Mouse (Mus musculus): ENCODE results near the gene Nkx2-9. TPM values are rescaled to one million over a fixed set of nuclear protein-coding genes. Genes with fewer than 3 reads are reported as not detected.
A peak's percentile ranks its signal among the peaks of the same experiment; 100 is the strongest.

Gene Nkx2-9
- polyA plus RNA-seq (2016; fragmentation: Nextera tagmentation; extraction: Ambion mirVana), result 1.8 and 7.1 TPM in 2 replicates

DNA sequence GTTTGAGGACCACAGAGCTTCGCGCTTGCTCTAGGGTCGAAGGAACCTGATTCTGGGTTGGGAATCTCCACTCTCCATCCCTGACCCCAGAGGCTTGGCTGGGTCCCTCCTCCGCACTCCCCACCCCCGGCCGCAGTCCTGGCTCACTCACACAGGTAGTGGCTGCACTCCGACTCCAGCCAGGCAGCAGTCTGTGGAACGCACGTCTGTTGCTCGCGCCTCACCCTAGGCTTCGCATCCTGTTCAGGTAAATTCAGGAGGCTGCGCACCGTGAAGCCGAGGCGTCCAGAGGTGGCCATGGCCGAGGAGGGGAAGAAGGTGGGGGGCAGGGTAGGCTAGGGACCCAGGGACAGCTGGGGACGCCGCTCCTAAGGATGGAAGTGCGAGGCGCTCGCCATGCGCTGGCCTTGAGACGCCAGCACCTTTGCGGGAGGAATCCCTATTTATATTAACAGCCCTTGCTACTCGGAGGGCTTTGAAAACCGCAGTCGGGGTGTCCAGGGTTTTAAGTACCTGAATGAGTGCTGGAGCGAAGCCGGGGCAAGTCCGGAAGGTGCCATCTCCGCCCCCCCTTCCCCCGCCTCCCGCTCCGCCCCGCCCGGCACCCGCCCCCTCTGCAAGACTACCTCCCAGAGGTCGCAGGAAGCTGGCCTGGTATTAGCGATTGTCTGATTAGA, at the start of gene Nkx2-9:
Gene Nkx2-9 (minus strand): TSS at position 524 of the 677 bp plus-strand sequence.
- peaks cover 99% of the 10 kb centered on the region for H3K27me3 ChIP-seq (ENCODE audit: insufficient read depth, poor library complexity, severe bottlenecking)
- peak within 1 kb of the TSS; percentile 67; the same call in 1 of the 2 replicates for H3K27ac ChIP-seq
- no peaks in the 10 kb centered on the region for H3K36me3 ChIP-seq
- peak; percentile 44 for DNase-seq (ENCODE audit: low spot score)
- peak within 1 kb of the TSS; percentile 48 for H3K4me3 ChIP-seq
- peaks cover 38% of the 10 kb centered on the region for H3K4me1 ChIP-seq (replicated peaks)
- H3K9me3 ChIP-seq, result no peaks in the 10 kb centered on the region
- under 1% methylated on average over 40 of the region's 40 CpGs for WGBS

DNA sequence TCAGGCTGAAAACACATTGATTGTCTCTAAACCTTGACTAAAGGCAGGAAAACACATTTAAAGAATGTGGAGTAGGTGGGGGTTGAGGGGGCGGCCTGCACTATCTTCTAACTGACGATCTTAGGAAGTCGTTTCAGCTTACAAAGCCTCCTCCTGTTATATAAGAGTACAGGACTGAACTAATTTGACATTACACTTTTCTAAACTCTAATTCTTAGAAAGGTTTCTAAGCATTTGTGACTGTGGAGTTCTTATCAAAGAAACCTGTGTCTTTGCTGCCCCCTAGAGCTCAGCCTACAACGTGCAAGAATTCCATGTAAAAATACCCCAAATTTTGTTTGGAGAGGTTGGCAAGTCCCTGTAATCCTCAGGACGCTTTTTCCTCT, 24.1 kb upstream of the Nkx2-9 start:
- no peaks in the 10 kb centered on the region for H3K36me3 ChIP-seq
- peak; percentile 48 for DNase-seq (ENCODE audit: low spot score)
- peaks cover 43% of the 10 kb centered on the region for H3K27me3 ChIP-seq (ENCODE audit: insufficient read depth, poor library complexity, severe bottlenecking)
- no peaks in the 10 kb centered on the region; the same call in 1 of the 2 replicates for H3K4me1 ChIP-seq (replicated peaks)
- 11% methylated on average over 5 of the region's 5 CpGs for WGBS
- peak overlapping the region; percentile 31 for H3K4me3 ChIP-seq
- no peak overlapping the region for H3K27ac ChIP-seq
- H3K9me3 ChIP-seq, result no peaks in the 10 kb centered on the region

DNA sequence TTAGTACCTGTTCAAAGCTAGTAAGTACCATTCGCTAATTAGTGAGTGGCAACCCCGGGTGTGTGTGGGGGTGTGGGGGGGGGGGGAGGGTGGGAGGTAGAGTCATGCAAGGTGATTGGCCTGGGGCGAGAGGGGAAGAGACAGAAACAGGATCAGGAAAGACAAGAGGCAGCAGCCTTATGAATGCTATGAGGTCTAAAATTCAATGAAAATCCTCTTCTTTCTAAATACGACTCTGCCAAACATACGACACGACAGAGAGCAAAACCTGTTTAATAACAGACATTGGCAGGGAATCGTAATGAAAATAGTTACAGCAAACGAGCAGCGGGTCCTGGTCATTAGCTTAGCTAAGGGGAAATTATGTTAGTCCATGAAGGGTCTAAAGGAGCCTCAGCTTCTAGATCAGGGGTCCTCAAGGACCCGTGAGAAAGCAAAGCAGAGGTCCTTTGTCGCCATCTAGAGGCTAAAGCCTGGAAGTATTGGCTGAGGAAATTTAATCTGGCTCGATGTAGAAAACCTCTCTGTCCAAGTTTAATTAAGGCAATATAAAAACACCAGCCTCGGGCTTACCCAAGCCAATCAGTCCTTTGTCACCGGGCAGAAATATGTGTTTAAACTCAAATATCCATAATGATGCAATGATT, 23.6 kb upstream of the Nkx2-9 start:
- Histone ChIP-seq H3K27me3 (ENCODE audit: insufficient read depth, poor library complexity, severe bottlenecking) (peaks cover 45% of the 10 kb centered on the region), H3K4me3 (peak overlapping the region; percentile 31), H3K27ac (no peak overlapping the region), H3K9me3 (no peaks in the 10 kb centered on the region), H3K36me3 (no peaks in the 10 kb centered on the region), H3K4me1 (replicated peaks) (no peaks in the 10 kb centered on the region; the same call in 1 of the 2 replicates)
- WGBS, result 27% methylated on average over 14 of the region's 14 CpGs
- peak; percentile 70 for DNase-seq (ENCODE audit: low spot score)

DNA sequence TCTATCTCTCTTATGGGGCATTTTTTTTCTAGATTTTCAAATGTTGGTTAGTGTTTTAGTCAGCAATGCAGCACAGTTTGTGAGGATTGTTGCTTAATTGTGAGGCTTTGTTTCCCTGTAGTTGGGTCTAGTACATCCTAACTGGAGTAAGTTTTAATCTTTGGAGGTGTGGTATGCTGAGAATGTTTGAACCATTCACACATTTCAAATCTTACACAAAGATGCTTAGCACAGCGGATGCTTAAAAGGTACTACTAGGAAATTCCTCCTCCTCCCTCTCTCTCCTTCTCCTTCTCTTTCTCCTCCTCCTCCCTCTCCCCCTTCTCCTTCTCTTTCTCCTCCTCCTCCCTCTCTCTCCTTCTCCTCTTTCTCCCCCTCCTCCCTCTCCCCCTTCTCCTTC, 3.0 kb upstream of the Nkx2-9 start:
- Histone ChIP-seq H3K9me3 (no peaks in the 10 kb centered on the region), H3K4me1 (replicated peaks) (peaks cover 38% of the 10 kb centered on the region), H3K27me3 (ENCODE audit: insufficient read depth, poor library complexity, severe bottlenecking) (peaks cover 99% of the 10 kb centered on the region), H3K4me3 (no peak overlapping the region), H3K27ac (no peak overlapping the region), H3K36me3 (no peaks in the 10 kb centered on the region)
- 13% methylated on average over 1 of the region's 1 CpGs for WGBS
- DNase-seq (ENCODE audit: low spot score), result no peak

DNA sequence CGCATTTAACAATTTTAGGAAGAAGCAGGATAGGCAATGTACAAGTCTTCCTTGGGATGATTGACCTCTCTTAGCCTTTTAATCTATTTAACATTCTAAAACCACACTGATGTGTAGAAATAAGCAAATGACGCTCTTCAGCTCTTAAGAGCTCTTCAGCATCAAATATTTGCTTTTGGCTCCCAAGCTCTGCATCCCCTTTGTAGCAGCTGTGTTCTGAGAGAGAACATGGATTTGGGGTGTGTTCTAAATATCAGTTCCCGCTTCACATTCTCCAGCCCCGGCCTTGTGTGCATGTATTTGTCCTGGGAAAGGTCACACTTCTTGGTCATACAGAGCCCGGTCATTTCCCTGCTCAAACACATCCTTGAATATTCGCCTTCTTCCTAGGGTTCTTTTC, 2.3 kb upstream of the Nkx2-9 start:
- Histone ChIP-seq H3K4me3 (no peak overlapping the region), H3K4me1 (replicated peaks) (peaks cover 38% of the 10 kb centered on the region), H3K36me3 (no peaks in the 10 kb centered on the region), H3K9me3 (no peaks in the 10 kb centered on the region), H3K27me3 (ENCODE audit: insufficient read depth, poor library complexity, severe bottlenecking) (peaks cover 99% of the 10 kb centered on the region), H3K27ac (no peak overlapping the region)
- no peak for DNase-seq (ENCODE audit: low spot score)
- 5% methylated on average over 6 of the region's 6 CpGs for WGBS

DNA sequence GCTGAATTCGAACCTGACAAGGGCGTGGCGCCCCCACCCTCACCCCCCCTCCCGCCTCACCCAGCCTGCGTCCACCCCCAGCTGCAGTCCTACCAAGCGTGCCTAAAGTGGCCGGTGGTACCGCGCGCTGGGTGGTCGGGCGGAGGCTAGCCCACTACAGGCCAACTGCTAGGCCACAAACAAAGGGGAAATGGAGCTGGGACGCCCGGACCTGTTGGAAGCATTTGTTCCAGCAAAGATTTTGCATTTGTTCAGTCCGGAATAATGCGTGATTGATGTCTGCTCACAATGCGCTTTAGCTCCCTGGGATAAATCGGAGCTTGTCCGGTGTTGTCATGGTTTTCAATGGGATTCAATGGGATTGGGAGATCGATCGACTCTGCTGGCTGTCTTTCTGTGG, 1.4 kb upstream of the Nkx2-9 start:
- WGBS, result 1% methylated on average over 21 of the region's 21 CpGs
- Histone ChIP-seq H3K4me3 (peak overlapping the region; percentile 11; the same call in 1 of the 2 replicates), H3K27me3 (ENCODE audit: insufficient read depth, poor library complexity, severe bottlenecking) (peaks cover 99% of the 10 kb centered on the region), H3K9me3 (no peaks in the 10 kb centered on the region), H3K36me3 (no peaks in the 10 kb centered on the region), H3K4me1 (replicated peaks) (peaks cover 38% of the 10 kb centered on the region), H3K27ac (no peak overlapping the region)
- peak; percentile 78 for DNase-seq (ENCODE audit: low spot score)

DNA sequence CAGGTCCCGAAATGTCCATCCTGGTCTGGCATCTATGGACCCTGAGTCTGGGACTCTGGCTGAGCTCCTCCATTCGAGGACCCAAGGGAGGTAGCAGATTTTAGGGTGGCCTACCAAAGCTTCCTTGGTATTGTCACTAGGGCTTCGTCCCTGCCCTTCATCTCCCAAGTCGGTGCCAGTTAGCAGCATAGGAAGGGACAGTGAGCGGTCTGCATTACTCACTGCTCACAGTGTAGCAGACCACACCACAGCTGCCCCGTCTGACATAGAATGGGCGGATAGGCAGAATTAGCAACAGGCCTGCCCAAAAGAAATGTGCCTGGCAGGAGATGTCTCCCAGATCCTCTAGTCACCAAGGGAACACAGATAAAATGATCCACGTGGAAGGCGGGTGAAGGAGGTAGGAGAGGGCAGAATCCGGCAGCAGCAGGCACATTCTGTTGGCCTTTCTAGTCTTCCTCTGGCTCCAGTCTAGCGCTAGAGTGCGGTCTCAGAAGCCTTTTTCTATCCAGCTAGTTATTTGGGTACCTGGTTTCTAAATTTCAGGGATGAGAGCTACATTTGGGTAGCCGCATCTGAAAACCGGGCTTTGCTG, 929 bp upstream of the Nkx2-9 start:
- WGBS, result 2% methylated on average over 14 of the region's 14 CpGs
- DNase-seq (ENCODE audit: low spot score), result peak; percentile 51
- Histone ChIP-seq H3K36me3 (no peaks in the 10 kb centered on the region), H3K27me3 (ENCODE audit: insufficient read depth, poor library complexity, severe bottlenecking) (peaks cover 99% of the 10 kb centered on the region), H3K4me3 (peak overlapping the region; percentile 11; the same call in 1 of the 2 replicates), H3K27ac (no peak overlapping the region), H3K9me3 (no peaks in the 10 kb centered on the region), H3K4me1 (replicated peaks) (peaks cover 38% of the 10 kb centered on the region)

DNA sequence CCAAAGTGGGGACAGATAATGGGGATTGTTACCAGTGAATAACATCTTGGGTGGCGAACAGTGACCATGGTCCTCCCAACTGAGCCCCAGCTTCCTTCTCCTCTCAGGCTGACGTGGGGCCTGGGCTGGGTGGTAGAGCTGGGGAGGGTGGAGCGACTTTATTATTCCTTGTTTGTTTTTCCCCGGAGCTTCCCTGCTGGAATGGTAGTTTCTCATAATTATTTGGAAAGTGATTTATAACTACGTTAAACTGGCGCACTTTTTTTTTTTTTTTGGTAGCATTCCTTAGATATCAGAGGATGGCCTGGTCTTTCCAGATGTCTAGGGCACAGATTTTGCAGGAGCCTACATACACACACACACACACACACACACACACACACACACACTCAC, 350 bp upstream of the Nkx2-9 start:
- Histone ChIP-seq H3K27ac (no peak overlapping the region; the same call in 1 of the 2 replicates), H3K9me3 (no peaks in the 10 kb centered on the region), H3K36me3 (no peaks in the 10 kb centered on the region), H3K4me3 (peak overlapping the region; percentile 48), H3K4me1 (replicated peaks) (peaks cover 38% of the 10 kb centered on the region), H3K27me3 (ENCODE audit: insufficient read depth, poor library complexity, severe bottlenecking) (peaks cover 99% of the 10 kb centered on the region)
- WGBS, result 0% methylated on average over 6 of the region's 6 CpGs
- no peak for DNase-seq (ENCODE audit: low spot score)

DNA sequence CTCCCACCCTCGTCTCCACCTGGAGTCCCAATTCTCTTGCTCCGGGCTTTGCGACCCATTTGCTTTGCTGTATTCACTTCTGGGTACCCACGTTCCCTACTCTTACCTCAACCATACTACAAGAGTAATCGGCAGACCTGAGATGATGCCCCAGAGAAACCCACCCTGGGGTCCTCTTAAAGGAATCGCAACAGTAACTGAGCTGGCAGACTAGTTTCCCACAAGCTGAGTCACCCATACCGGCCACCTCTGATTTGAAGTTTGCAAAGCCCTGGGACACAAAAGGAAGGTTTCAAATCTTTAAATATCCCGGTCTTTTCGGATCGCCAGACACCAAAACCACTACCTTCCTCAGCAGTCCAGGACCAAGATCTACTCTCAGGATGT, 742 bp downstream of the Nkx2-9 start:
- DNase-seq (ENCODE audit: low spot score), result peak; percentile 35
- H3K27ac ChIP-seq, result peak overlapping the region; percentile 67; the same call in 1 of the 2 replicates

DNA sequence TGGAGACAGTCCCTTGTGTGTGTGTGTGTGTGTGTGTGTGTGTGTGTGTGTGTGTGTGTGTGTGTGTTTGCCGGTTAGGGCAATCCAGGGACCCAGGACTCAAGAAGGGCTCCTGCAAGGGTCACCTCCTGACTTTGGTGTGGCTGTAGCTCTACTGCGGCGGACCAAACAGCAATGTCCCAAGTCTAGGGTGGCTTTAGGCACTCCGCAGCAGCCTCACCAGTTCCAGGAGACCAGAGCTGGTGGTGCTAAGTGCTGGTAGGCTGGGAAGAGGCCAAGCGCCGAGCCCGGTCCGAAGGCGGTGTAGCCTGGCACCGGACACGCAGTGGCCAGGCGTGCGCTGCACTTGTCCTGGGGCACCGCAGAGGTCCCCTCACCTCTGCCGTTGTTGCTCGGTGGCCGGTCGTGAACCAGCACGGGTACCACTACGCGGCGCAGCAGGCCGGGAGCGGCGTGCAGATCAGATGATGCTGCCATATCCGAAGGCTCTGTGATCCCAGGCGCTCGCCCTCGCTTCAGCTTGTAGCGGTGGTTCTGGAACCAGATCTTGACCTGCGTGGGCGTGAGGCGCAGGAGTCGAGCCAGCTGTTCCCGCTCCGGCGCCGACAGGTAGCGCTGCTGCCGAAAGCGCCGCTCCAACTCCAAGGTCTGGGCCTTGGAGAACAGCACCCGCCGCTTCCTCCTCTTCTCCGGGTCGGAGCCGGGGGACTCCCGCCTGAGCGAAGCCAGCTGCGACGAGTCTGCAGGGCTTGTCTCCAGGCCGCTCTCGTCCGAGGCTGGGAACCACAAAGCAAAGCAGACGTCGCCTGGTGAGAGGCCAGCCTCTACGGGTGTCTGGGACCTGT, 1.4 kb downstream of the Nkx2-9 start:
- peaks cover 100% of the 10 kb centered on the region for H3K27me3 ChIP-seq (ENCODE audit: insufficient read depth, poor library complexity, severe bottlenecking)
- DNase-seq (ENCODE audit: low spot score), result peak; percentile 71
- H3K36me3 ChIP-seq, result no peaks in the 10 kb centered on the region
- WGBS, result under 1% methylated on average over 57 of the region's 57 CpGs
- peak overlapping the region; percentile 67; the same call in 1 of the 2 replicates for H3K27ac ChIP-seq
- H3K4me1 ChIP-seq (replicated peaks), result peaks cover 38% of the 10 kb centered on the region
- no peaks in the 10 kb centered on the region for H3K9me3 ChIP-seq
- peak overlapping the region; percentile 48 for H3K4me3 ChIP-seq

More for the DNA sequence above, 742 bp downstream of the Nkx2-9 start:
- WGBS, result under 1% methylated on average over 10 of the region's 10 CpGs
- Histone ChIP-seq H3K4me1 (replicated peaks) (peaks cover 38% of the 10 kb centered on the region), H3K27me3 (ENCODE audit: insufficient read depth, poor library complexity, severe bottlenecking) (peaks cover 99% of the 10 kb centered on the region), H3K9me3 (no peaks in the 10 kb centered on the region), H3K4me3 (peak overlapping the region; percentile 48), H3K36me3 (no peaks in the 10 kb centered on the region)

DNA sequence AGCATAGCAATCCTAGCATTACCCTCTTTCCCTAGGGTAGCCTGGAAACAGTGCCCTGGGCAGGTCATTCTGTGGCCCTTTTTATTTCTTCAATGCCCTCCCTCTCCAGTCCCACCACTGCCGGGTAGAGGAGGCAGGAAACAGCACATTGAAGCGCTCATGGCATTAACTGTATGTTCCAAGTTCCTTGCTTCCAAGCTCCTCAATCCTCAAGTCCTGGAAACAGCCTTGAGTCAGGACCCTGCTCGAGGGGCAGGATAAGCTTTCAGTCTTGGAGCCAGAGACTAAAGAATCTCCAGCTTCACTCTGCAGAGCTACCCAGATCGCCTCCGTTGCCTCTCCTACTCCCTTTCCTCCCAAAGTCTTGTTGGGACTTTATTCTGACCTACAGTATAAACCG, 2.2 kb downstream of the Nkx2-9 start:
- WGBS, result under 1% methylated on average over 6 of the region's 6 CpGs
- Histone ChIP-seq H3K27ac (no peak overlapping the region), H3K4me1 (replicated peaks) (peaks cover 38% of the 10 kb centered on the region), H3K36me3 (no peaks in the 10 kb centered on the region), H3K9me3 (no peaks in the 10 kb centered on the region), H3K4me3 (no peak overlapping the region), H3K27me3 (ENCODE audit: insufficient read depth, poor library complexity, severe bottlenecking) (peaks cover 100% of the 10 kb centered on the region)
- no peak for DNase-seq (ENCODE audit: low spot score)

DNA sequence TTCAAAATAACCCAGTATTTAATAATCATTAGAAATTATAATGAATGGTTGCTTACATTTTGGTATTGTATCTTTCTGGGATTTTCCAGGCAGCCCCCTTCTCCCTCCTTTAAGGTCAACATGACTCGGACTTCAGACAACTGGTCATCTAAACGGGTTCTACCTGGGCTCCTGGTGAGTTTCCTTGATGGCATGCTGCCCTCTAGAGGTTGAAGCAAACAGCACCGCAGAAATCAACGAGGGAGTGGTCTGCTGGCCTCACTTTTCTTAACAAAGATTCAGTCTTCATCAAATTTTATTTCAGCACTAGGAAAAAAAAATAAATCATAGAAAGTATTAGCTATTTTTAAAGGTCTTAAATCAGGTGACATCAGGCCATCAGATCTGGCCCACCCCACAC, 21.4 kb downstream of the Nkx2-9 start:
- Histone ChIP-seq H3K4me1 (replicated peaks) (no peaks in the 10 kb centered on the region), H3K27ac (no peak overlapping the region), H3K9me3 (no peaks in the 10 kb centered on the region), H3K36me3 (no peaks in the 10 kb centered on the region), H3K27me3 (ENCODE audit: insufficient read depth, poor library complexity, severe bottlenecking) (peaks cover 59% of the 10 kb centered on the region), H3K4me3 (no peak overlapping the region)
- 11% methylated on average over 4 of the region's 4 CpGs for WGBS
- DNase-seq (ENCODE audit: low spot score), result no peak
